Mouse (Mus musculus): Measurements from ENCODE around the gene Pum2.

DNA sequence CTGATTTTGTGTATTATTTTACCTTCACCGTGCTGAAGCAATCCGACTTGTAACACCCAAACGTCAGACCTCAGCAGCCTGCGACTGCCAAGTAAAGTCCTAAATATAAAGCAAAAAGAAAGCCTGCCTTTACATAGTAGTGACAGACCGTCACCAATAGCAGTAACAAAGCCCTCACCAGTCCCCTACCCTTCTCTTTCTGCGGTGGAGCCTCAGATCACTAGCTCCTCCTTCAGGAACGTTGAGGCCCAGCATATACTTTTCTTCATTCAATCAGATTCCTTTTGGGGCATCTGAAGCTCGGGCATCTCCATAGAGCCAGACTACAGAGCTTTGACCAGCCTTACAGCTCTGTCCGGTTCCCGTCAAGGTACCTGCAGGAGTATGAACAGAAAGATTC lies 16.8 kb upstream of the Pum2 start:
- TF ChIP-seq POLR2A (IDR thresholded peaks at IDR 0.05; ENCODE audit: borderline replicate concordance, extremely low read depth, insufficient read depth, insufficient read length, poor library complexity, severe bottlenecking) (no peak), CTCF (IDR thresholded peaks at IDR 0.05; ENCODE audit: borderline replicate concordance, extremely low read depth, insufficient read depth, insufficient read length) (no peak)

Measured in brain, embryonic 14.5 days (tissue).